Mouse (Mus musculus): Measurements from ENCODE around the gene Ntpcr.

GRCm38 (mm10) chr8:125792816-125793455, 63.2 kb downstream of the Ntpcr start:
- TF ChIP-seq CTCF (conservative IDR thresholded peaks at IDR 0.05; ENCODE audit: low read length), result no peak
- no peak for TF ChIP-seq POU5F1 (IDR thresholded peaks at IDR 0.05; ENCODE audit: borderline replicate concordance, low read length)
- no peak for TF ChIP-seq NANOG (IDR thresholded peaks at IDR 0.05; ENCODE audit: borderline replicate concordance, low read length)

All from E14TG2a.4 (cell line).